Mouse (Mus musculus) kidney, embryonic 14.5 days (tissue): ENCODE measurements around the gene Pard3b. TPM values are rescaled to one million over a fixed set of nuclear protein-coding genes. Genes with fewer than 3 reads are reported as not detected.

ENCODE experiments used
- ATAC-seq: fragments of 200-750 bp; cut with Nextera tagmentation; 2 replicates; pipeline ENCODE4 v1.8.0; 2017; ENCODE audit warnings: moderate number of reproducible peaks, mild to moderate bottlenecking, moderate TSS enrichment, moderate library complexity; ENCODE audit not compliant: low FRiP score, low TSS enrichment
- H3K27ac ChIP-seq: fragments of 300-500 bp; sonication (generic); 2 replicates; pipeline ENCODE4 v1.5.1; 2014; ENCODE audit warnings: low read depth, mild to moderate bottlenecking, low read length, moderate library complexity, mixed read lengths
- H3K27me3 ChIP-seq: fragments of 300-500 bp; sonication (generic); 2 replicates; pipeline ENCODE4 v1.6.1; 2014; ENCODE audit warnings: mild to moderate bottlenecking, low read length; ENCODE audit not compliant: control insufficient read depth, insufficient read depth
- H3K36me3 ChIP-seq: fragments of 300-500 bp; sonication (generic); 2 replicates; pipeline ENCODE4 v1.6.1; 2014; ENCODE audit warnings: low read length, mixed read lengths; ENCODE audit not compliant: control insufficient read depth, insufficient read depth
- H3K4me1 ChIP-seq: fragments of 300-500 bp; sonication (generic); 2 replicates; pipeline ENCODE4 v1.6.1; 2014; ENCODE audit warnings: low read length, mixed read lengths; ENCODE audit not compliant: control insufficient read depth, insufficient read depth
- H3K4me2 ChIP-seq: fragments of 300-500 bp; sonication (generic); replicated peaks from 2 replicates; pipeline ENCODE4 v1.6.1; 2014; ENCODE audit warnings: low read depth, mild to moderate bottlenecking, low read length
- H3K4me3 ChIP-seq: fragments of 300-500 bp; sonication (generic); 2 replicates; pipeline ENCODE4 v1.5.1; 2014; ENCODE audit warnings: mild to moderate bottlenecking, low read length
- H3K9ac ChIP-seq: fragments of 300-500 bp; sonication (generic); 2 replicates; pipeline ENCODE4 v1.6.1; 2014; ENCODE audit warnings: low read depth, mild to moderate bottlenecking, low read length, moderate library complexity
- H3K9me3 ChIP-seq: fragments of 300-500 bp; sonication (generic); 2 replicates; pipeline ENCODE4 v1.6.1; 2016; ENCODE audit warnings: low read length; ENCODE audit not compliant: control insufficient read depth
- WGBS: fragments of 180-500 bp; shearing (Covaris S2); extraction: QIAGEN DNeasy Blood & Tissue Kit; methylation state at CpG from one replicate; pipeline ENCODE4 v1.1.7; 2014; 5-methylcytosine and 5-hydroxymethylcytosine counted together
- polyA plus RNA-seq: library from polyadenylated mRNA; unstranded; fragments of >200 nt; fragmentation: Nextera tagmentation; extraction: Ambion mirVana; gene quantifications from 2 replicates; pipeline ENCODE4 v1.2.1, GENCODE M21; 2014

Gene Pard3b
- polyA plus RNA-seq, 1 experiment from 2014 or later = 22.4 TPM

DNA sequence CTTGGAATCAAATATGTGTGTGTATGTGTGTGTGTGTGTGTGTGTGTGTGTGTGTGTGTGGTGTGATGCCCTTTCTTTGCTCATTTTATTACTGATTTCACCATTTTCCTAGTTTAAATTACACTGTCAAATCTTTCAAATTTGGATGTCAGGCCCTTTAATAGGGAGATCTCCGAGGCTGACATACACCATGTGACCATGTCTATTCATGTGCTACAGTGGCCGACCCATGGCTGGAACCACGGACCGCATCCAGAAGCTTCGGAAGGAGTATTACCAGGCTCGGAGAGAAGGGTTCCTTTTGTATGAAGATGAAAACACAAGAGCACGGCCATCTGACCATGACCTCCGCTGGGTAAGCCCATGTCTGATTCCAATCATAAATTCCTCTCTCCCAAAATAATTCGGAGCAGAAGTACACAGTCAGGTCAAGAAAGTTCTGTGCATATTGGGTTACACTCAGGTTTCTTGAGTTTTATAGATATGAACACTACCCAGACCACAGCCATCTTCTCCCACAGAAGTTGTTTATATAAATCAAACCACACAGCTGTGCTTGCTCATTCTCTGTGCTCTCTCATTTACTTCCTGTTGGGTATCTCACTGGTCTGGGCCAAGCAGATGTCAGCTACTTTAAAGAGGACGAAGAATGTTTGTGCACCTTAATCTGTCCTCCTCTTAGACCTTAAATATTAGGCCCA lies 894.0 kb downstream of the Pard3b start:
- H3K4me2 ChIP-seq = no peak overlapping the region
- WGBS = 66% methylated on average over 10 of the region's 10 CpGs
- H3K27me3 ChIP-seq = no peaks in the 10 kb centered on the region
- no peak overlapping the region for H3K27ac ChIP-seq
- H3K4me3 ChIP-seq = no peak overlapping the region
- ATAC-seq = no peak
- H3K36me3 ChIP-seq = no peaks in the 10 kb centered on the region
- H3K9me3 ChIP-seq = no peaks in the 10 kb centered on the region
- no peaks in the 10 kb centered on the region for H3K4me1 ChIP-seq
- H3K9ac ChIP-seq = no peak overlapping the region

GRCm38 (mm10) chr1:62548953-62549352 lies 910.3 kb downstream of the Pard3b start:
- no peak overlapping the region for H3K27ac ChIP-seq

DNA sequence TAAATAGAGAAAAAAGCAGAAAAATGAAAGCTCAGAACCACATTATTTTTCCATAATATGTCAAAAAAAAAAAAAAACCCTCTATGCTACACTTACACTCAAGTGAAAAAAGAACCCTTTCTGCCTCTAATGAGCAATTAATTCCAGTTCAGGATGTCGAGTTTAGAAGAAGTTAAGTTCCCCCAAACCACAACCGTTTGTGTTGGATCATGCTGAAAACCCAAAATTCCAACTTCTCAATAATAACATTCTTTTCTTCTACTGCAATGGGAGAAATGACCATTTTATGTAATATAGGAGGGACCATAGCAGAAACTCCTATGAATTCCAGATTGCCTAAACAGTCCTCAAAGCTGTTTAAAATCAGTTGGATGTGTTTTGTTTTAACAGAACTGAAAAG lies 911.9 kb downstream of the Pard3b start:
- no peak overlapping the region for H3K9ac ChIP-seq
- WGBS = 64% methylated on average over 2 of the region's 2 CpGs
- H3K4me1 ChIP-seq = no peaks in the 10 kb centered on the region
- H3K36me3 ChIP-seq = no peaks in the 10 kb centered on the region
- H3K4me2 ChIP-seq = no peak overlapping the region
- H3K4me3 ChIP-seq = no peak overlapping the region
- no peaks in the 10 kb centered on the region for H3K27me3 ChIP-seq
- ATAC-seq = no peak
- H3K27ac ChIP-seq = no peak overlapping the region
- H3K9me3 ChIP-seq = no peaks in the 10 kb centered on the region

More at GRCm38 (mm10) chr1:62548953-62549352, 910.3 kb downstream of the Pard3b start:
- 88% methylated on average over 4 of the region's 4 CpGs for WGBS
- Histone ChIP-seq H3K36me3 (no peaks in the 10 kb centered on the region), H3K4me1 (no peaks in the 10 kb centered on the region), H3K4me2 (no peak overlapping the region), H3K9me3 (no peaks in the 10 kb centered on the region), H3K9ac (no peak overlapping the region), H3K4me3 (no peak overlapping the region), H3K27me3 (no peaks in the 10 kb centered on the region)
- no peak for ATAC-seq

DNA sequence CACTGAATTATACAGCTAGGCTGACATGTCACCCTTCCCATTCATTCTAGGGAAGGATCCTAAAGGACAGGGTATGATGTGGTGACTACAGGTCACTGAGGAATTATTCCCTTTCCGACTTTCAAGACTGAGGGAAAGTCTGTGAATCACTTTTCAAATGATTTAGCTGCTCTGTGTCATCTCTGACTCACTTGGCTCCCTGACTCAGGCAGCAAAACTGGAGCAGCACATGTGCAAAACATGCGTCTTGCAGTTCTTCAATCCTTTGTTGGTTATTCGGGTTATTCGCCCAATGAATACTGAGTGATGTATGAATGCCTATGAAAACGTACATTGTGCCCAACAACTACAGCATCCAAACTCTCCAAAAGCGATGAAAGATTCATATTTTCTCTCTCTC lies 912.9 kb downstream of the Pard3b start:
- H3K27me3 ChIP-seq = no peaks in the 10 kb centered on the region
- H3K4me3 ChIP-seq = no peak overlapping the region
- ATAC-seq = no peak
- H3K27ac ChIP-seq = no peak overlapping the region
- no peak overlapping the region for H3K4me2 ChIP-seq
- no peaks in the 10 kb centered on the region for H3K9me3 ChIP-seq
- 83% methylated on average over 6 of the region's 6 CpGs for WGBS
- H3K4me1 ChIP-seq = no peaks in the 10 kb centered on the region
- no peak overlapping the region for H3K9ac ChIP-seq
- H3K36me3 ChIP-seq = no peaks in the 10 kb centered on the region

DNA sequence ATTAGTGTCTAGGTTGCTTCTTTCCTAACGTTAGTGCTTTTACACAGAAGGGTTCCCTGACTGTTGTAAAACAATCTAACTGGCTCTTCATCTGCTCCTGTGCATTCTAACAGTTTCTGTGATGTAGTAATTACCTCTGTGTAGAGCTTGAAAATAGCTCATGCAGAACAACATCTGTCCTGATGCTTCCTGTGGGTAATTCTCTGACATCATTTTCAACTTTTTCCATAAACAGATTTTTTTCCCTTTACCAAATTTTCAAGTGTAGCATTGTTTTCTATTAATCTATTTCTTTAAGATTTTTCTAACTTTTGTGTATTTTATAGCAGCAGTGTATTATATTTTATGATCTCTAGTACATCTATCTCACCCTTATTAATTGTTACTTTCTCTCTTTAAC lies 917.2 kb downstream of the Pard3b start:
- H3K9ac ChIP-seq = no peak overlapping the region
- no peak for ATAC-seq
- H3K27me3 ChIP-seq = no peaks in the 10 kb centered on the region
- H3K9me3 ChIP-seq = no peaks in the 10 kb centered on the region
- H3K4me1 ChIP-seq = no peaks in the 10 kb centered on the region
- no peaks in the 10 kb centered on the region for H3K36me3 ChIP-seq
- WGBS = 6% methylated on average over 1 of the region's 1 CpGs
- H3K27ac ChIP-seq = no peak overlapping the region
- H3K4me3 ChIP-seq = no peak overlapping the region
- no peak overlapping the region for H3K4me2 ChIP-seq

DNA sequence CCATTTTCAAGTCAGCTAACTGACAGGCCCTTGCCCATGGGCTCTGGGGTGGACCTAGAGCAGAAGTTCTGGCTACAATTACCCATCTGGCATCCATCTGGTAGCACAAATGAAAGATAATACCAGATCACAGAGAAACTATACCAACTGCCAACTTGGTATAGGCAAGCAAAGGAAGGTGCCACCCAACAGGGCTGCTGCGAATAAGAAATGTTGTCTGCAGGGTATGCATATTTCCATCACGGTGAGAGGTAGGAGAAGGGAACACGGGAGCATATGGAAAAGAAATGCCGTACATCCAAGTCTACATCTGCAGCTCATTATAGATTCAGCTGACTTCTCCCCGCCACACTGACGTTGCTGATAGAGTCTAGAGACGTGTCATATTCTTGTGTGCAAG lies 924.4 kb downstream of the Pard3b start:
- Histone ChIP-seq H3K27me3 (no peaks in the 10 kb centered on the region), H3K36me3 (no peaks in the 10 kb centered on the region), H3K9me3 (no peaks in the 10 kb centered on the region), H3K4me1 (no peaks in the 10 kb centered on the region), H3K27ac (no peak overlapping the region), H3K4me3 (no peak overlapping the region), H3K9ac (no peak overlapping the region), H3K4me2 (no peak overlapping the region)
- no peak for ATAC-seq
- 94% methylated on average over 7 of the region's 7 CpGs for WGBS

DNA sequence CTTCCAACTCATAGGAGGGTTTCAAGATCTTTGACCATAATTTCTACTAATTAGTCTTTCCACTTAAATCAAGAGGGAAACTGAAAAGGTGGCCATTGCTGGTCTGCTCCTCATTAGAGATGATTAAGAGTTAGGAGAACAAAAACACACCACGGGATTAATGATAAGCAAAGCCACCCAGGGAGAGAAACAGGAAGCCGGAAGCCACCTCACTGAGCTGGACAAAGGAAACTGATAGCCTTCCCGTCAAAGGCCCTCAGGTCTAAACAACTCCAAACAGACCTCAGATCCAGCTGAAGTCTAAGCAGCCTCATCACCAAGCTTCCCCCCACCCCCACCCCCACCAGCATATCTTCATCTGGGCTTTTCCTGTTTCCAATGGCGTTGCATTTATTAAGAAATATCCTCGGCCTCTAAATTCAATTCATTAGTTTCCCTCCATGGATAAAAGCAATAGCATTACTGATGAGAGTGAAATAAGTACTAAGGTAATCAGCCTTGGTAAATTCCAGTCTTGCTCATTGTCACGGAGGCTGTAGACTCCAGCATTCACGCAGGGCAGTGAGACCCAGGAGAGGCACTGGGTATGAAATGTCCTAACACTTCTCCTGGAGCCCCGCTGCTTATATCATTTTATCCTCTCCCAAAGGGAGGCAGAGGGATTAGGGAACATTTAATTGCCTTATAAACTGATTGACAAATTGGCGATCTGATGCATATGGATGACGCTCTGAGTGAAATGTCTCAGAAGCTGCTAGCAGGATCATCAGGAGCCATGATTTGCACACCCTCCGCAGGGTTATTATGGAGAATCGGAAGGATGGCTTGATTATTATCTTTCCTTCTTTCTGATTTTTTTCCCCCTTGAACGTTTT lies 925.9 kb downstream of the Pard3b start:
- H3K27ac ChIP-seq = no peak overlapping the region
- 53% methylated on average over 13 of the region's 13 CpGs for WGBS
- no peak overlapping the region for H3K4me2 ChIP-seq
- no peaks in the 10 kb centered on the region for H3K36me3 ChIP-seq
- H3K4me1 ChIP-seq = no peaks in the 10 kb centered on the region
- ATAC-seq = no peak
- no peak overlapping the region for H3K9ac ChIP-seq
- H3K9me3 ChIP-seq = no peaks in the 10 kb centered on the region
- H3K27me3 ChIP-seq = no peaks in the 10 kb centered on the region
- no peak overlapping the region for H3K4me3 ChIP-seq

- Histone ChIP-seq H3K4me2 (no peak overlapping the region), H3K36me3 (no peaks in the 10 kb centered on the region), H3K9me3 (no peaks in the 10 kb centered on the region), H3K4me1 (no peaks in the 10 kb centered on the region), H3K4me3 (no peak overlapping the region), H3K9ac (no peak overlapping the region), H3K27me3 (no peaks in the 10 kb centered on the region), H3K27ac (no peak overlapping the region)
- 87% methylated on average over 9 of the region's 9 CpGs for WGBS
- ATAC-seq = no peak
These were observed 926.6 kb downstream of the Pard3b start for GRCm38 (mm10) chr1:62565120-62565809.

DNA sequence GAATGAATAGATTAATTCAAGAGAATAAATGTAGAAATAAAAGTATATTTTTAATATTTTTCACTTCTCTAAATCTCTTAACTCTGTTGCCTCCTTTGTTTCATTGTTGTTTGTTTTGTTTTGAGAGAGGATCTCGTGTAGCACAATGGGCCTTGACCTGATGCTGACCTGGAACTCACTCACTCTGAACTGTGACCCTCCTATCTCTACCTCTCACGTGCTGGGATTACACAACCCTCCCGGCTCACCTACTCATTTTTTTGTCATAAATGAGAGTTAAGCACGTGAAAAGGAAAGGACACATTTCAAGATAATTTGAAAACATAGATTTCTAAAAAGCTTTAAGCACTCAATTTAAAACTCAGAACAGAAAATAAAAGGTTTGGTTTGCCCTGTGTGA lies 928.0 kb downstream of the Pard3b start:
- no peak for ATAC-seq
- Histone ChIP-seq H3K4me1 (no peaks in the 10 kb centered on the region), H3K27me3 (no peaks in the 10 kb centered on the region), H3K9me3 (no peaks in the 10 kb centered on the region), H3K4me2 (no peak overlapping the region), H3K27ac (no peak overlapping the region), H3K4me3 (no peak overlapping the region), H3K36me3 (no peaks in the 10 kb centered on the region), H3K9ac (no peak overlapping the region)
- 28% methylated on average over 4 of the region's 4 CpGs for WGBS
